Mouse (Mus musculus) small intestine, adult 2 months (tissue): ENCODE results near the gene Elmo1.

Experiments used
- CTCF ChIP-seq: fragments of 200-500 bp; IDR thresholded peaks from 2 replicates; pipeline ENCODE4 v1.5.1; 2012; ENCODE audit warnings: low read depth, mild to moderate bottlenecking, control low read depth, inconsistent platforms, low read length, moderate library complexity, mixed read lengths; ENCODE audit not compliant: insufficient replicate concordance, insufficient read length; ENCODE audit errors: extremely low read depth
- POLR2A ChIP-seq: fragments of 200-500 bp; IDR thresholded peaks from 2 replicates; pipeline ENCODE4 v1.6.1; 2012; ENCODE audit warnings: low read depth, mild to moderate bottlenecking, control low read depth, inconsistent platforms, low read length, moderate library complexity

- TF ChIP-seq CTCF (peak; percentile 25), POLR2A (peak; percentile 53; the same call in 1 of the 2 replicates)
Measured at GRCm38 (mm10) chr13:20090133-20090710, at the start of gene Elmo1.
